Mouse (Mus musculus) macrophage (primary cell): ENCODE measurements around the gene Tle3. TPM values are rescaled to one million over a fixed set of nuclear protein-coding genes. Genes with fewer than 3 reads are reported as not detected.

Source experiments
- H3K27ac ChIP-seq: fragments of 350-480 bp; formaldehyde crosslinking; 2 replicates; pipeline ENCODE4 v1.9.0; 2021
- H3K36me3 ChIP-seq: fragments of 350-480 bp; formaldehyde crosslinking; 2 replicates; pipeline ENCODE4 v1.9.0; 2021; ENCODE audit errors: inconsistent target
- H3K4me3 ChIP-seq: fragments of 350-480 bp; formaldehyde crosslinking; 2 replicates; pipeline ENCODE4 v1.9.0; 2021; ENCODE audit errors: inconsistent target
- H3K79me2 ChIP-seq: fragments of 350-480 bp; formaldehyde crosslinking; 2 replicates; pipeline ENCODE4 v1.9.0; 2021; ENCODE audit errors: inconsistent target
- WGBS: methylation state at CpG from one replicate; pipeline ENCODE4 v1.1.7; 2026; ENCODE audit warnings: inconsistent platforms; ENCODE audit not compliant: missing documents; 5-methylcytosine and 5-hydroxymethylcytosine counted together
- polyA plus RNA-seq: library from polyadenylated mRNA; stranded (reverse); fragments of 250-400 nt; gene quantifications from 3 replicates; pipeline ENCODE4 v1.2.4, GENCODE M21; 2018; ENCODE audit warnings: inconsistent platforms

Tle3 gene
- polyA plus RNA-seq, 1 experiment from 2014 or later: 59.0 TPM

DNA sequence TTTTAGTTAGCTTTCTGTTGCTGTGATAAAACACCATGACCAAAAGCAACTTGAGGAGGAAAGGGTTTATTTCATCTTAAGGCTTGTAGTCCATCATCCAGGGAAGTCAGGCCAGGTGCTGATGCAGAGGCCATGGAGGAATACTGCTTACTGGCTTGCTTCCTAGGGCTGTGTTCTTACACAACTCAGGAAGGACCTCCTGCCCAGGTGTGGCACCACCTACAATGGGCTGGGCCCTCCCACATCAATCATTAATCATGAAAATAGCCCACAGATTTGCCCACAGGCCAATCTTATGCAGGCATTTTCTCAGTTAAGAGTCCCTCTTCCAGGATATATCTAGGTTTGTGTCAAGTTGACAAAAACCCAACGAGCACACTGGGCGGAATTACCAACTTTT is 31.8 kb upstream of the Tle3 start:
- Histone ChIP-seq H3K79me2 (no peaks in the 10 kb centered on the region), H3K27ac (no peak overlapping the region), H3K36me3 (no peaks in the 10 kb centered on the region), H3K4me3 (no peak overlapping the region)
- WGBS: 94% methylated on average over 2 of the region's 2 CpGs

DNA sequence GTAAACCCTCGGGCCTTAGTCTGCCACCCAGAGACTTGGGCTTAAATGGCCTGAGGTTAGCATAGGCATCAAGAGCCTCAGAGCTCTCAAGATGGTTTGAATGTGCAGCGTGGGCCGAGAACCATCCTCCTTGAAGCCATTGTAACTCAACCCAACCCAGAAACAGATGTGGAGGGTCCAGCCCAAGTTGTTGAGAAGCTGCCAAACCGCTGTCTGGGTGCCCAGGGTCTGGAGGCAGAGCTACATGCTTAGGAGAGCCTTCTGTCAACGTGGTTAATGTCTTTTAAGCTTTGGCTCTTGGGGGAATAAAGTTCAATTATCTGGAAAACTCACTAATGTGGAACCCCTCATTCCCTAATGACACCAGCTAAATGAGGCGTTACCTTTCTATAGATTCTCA is 29.9 kb upstream of the Tle3 start:
- H3K4me3 ChIP-seq: no peak overlapping the region
- no peaks in the 10 kb centered on the region for H3K36me3 ChIP-seq
- H3K27ac ChIP-seq: no peak overlapping the region
- WGBS: 84% methylated on average over 6 of the region's 6 CpGs
- H3K79me2 ChIP-seq: no peaks in the 10 kb centered on the region

DNA sequence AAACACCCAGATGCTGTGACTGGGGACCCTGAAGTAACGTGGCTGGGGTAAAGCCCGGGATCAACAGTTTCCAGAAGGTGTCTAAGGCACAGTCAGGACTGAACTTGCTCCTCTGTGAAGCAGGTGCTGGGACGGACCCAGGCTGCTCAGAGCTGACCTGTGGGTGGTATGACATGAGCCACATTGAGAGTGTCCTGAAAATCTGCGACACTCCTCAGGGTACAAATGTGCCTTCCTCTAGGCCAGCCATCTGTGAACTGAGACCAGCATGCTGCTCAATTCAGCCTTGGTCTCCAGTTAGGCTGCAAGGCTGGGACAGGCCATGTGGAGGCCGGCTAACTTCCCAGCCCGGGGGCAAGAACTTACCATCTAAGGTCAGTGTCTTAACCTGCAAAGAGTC is 27.5 kb upstream of the Tle3 start:
- Histone ChIP-seq H3K4me3 (no peak overlapping the region), H3K27ac (no peak overlapping the region), H3K79me2 (no peaks in the 10 kb centered on the region), H3K36me3 (no peaks in the 10 kb centered on the region)
- 89% methylated on average over 6 of the region's 6 CpGs for WGBS

DNA sequence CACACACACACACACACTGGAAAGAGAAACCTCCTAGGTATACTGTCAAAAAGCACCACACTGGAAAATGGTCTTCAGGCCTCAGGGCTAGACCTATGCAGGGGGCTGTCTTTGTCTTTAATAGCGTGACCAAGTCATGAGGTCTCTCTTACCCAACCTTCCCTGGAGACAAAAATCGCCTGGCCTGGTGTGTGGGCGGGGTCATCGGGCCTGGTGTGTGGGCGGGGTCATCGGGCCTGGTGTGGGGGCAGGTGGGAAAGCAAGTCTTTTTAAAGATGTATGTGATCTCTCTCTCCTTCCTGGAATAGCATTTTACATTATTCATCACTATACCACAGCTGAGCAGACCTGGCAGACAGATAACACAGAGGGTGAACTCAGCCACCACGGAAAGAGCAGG is 25.2 kb upstream of the Tle3 start:
- no peaks in the 10 kb centered on the region for H3K36me3 ChIP-seq
- 44% methylated on average over 7 of the region's 7 CpGs for WGBS
- no peak overlapping the region for H3K4me3 ChIP-seq
- no peaks in the 10 kb centered on the region for H3K79me2 ChIP-seq
- H3K27ac ChIP-seq: no peak overlapping the region

DNA sequence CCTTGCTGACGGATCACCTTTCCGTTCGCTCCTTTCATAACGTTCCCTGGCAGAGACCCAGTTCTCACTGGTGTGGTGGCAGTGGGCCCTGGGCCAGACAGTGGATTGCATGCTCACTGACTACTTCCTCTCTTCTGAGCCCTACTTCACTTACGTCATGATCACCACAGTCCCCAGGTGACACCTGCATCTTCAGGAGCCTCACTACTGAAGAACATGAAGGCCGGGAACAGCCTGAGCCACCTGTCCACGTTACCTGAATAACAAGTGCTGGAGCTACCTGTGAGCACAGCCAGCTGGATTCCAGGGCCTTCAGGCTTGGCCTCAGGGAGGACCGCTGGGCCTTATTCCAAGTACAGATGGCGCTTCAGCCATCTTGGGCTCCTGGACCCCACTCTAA is 24.1 kb upstream of the Tle3 start:
- no peak overlapping the region for H3K4me3 ChIP-seq
- no peaks in the 10 kb centered on the region for H3K36me3 ChIP-seq
- no peaks in the 10 kb centered on the region for H3K79me2 ChIP-seq
- WGBS: 56% methylated on average over 9 of the region's 9 CpGs
- no peak overlapping the region for H3K27ac ChIP-seq

DNA sequence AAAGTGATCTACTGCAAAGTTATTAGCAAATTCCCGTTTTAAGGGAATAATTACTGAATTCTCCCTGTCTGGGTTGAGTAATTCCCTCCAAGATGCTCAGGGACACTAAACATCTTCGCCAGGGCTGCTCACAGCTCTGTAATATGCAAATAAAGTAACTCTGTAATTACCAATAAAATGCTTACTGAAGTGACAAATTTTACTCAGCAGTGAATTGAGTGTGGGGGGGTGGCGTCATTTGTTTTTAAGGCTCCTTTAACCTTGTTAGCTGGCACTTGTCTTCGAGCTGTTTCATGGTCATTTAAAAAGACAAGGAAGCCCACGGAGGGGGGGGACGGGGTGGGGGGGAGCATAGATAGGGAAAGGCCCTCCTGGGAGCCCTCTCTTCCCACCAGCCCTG is 23.6 kb upstream of the Tle3 start:
- Histone ChIP-seq H3K4me3 (no peak overlapping the region), H3K36me3 (no peaks in the 10 kb centered on the region), H3K27ac (no peak overlapping the region), H3K79me2 (no peaks in the 10 kb centered on the region)
- WGBS: 87% methylated on average over 6 of the region's 6 CpGs

DNA sequence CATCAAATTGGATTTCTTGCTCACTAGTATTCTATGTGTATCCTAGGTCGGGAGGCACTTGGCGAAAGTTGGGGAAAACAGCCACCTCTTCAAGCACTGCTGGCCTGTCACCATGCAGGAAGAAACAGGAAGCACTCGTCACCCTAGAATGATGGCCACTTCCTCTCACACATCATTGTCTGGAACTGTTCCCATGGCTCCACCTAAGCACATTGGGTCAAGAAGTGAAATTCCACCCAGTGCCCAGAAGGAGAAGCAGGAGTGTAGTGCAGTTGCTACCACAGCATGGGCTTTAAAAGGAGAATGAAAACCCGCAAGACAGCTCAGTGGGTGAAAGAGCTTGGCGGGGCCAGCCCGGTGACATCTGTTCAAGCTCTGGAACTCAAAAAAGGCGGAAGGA is 22.5 kb upstream of the Tle3 start:
- no peak overlapping the region for H3K4me3 ChIP-seq
- no peaks in the 10 kb centered on the region for H3K36me3 ChIP-seq
- WGBS: 6% methylated on average over 5 of the region's 7 CpGs
- H3K79me2 ChIP-seq: no peaks in the 10 kb centered on the region
- no peak overlapping the region for H3K27ac ChIP-seq

DNA sequence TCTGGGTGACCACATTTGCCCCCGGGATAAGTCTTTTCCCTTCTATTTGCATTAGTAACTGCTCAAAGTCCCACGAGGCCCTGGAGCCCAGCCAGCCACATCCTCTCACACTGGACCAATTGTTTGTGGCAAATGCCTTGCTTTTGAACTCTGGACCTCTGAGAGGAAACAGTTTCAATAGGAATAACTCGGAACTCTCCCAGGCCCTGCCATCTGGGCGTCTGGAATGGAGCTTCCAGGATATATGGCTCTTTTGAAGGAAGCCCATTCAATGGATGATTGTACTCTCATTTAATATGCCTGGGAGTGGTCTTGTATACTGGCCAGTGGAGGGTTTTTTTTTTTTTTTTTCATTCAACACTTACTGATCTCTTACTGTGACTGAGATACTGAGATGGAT is 21.0 kb upstream of the Tle3 start:
- 78% methylated on average over 4 of the region's 4 CpGs for WGBS
- H3K36me3 ChIP-seq: no peaks in the 10 kb centered on the region
- no peaks in the 10 kb centered on the region for H3K79me2 ChIP-seq
- H3K4me3 ChIP-seq: no peak overlapping the region
- no peak overlapping the region for H3K27ac ChIP-seq

DNA sequence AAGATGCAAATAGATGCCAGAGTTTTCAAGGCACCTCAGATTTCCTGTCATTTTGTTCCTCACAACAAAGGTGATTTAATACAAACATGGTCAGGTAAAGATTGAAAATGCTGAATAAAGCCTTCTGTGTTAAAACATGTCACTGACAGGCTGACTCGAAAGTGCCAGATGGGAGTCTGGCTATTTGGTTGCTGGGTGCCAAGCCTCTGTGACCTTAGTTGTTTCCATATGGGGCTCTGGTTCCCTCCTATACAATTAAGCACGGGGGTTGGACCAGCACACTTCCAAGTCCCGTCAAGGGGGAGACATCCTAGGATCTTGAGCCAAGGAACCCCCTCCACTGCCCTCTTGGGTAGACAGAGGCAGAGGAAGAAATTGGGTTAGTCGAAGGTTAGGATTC is 13.2 kb upstream of the Tle3 start:
- H3K36me3 ChIP-seq: no peaks in the 10 kb centered on the region
- H3K79me2 ChIP-seq: no peaks in the 10 kb centered on the region
- WGBS: 92% methylated on average over 4 of the region's 4 CpGs

DNA sequence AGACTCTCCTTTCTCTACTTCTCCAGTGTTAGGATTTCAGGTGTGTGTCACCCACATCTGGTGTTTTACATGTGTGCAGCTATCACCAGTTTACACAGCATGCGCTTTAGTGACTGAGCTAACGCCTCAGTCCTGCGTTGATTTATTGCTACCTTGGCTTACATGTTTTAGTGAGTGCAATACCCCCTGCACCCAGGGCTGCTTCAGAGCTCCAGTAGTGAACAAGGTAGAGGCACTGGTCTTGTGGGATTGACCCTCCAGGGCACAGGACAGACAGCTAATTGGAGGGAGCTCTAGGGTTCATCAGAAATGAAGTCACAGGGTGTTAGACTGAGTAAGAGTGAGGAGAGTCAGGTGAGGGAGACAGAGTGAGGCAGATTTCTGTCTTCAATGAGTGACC is 12.4 kb upstream of the Tle3 start:
- H3K27ac ChIP-seq: no peak overlapping the region
- no peak overlapping the region for H3K4me3 ChIP-seq
- no peaks in the 10 kb centered on the region for H3K79me2 ChIP-seq
- no peaks in the 10 kb centered on the region for H3K36me3 ChIP-seq
- 100% methylated on average over 3 of the region's 3 CpGs for WGBS

More for the DNA sequence above, 13.2 kb upstream of the Tle3 start:
- Histone ChIP-seq H3K27ac (no peak overlapping the region), H3K4me3 (no peak overlapping the region)

DNA sequence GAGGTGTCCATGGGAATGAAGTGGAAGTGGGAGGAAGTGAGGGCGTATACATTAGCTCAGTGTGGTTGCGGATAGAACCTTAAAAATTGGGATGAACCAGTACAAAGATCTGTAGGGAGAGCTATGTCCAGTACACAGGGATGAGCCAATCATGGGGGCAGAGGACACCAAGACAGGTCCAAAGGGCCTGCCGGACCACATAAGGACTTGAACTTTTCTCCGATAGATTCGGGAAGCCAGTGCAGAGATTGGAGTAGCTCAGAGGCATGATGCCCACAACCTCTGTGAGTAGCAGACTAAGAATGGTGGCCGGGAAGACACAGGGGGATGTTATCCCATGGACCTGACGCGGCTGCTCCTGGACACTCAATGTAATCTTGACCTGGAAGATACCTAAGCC is 12.0 kb upstream of the Tle3 start:
- H3K4me3 ChIP-seq: no peak overlapping the region
- no peak overlapping the region for H3K27ac ChIP-seq
- H3K36me3 ChIP-seq: no peaks in the 10 kb centered on the region
- no peaks in the 10 kb centered on the region for H3K79me2 ChIP-seq
- 97% methylated on average over 8 of the region's 8 CpGs for WGBS

DNA sequence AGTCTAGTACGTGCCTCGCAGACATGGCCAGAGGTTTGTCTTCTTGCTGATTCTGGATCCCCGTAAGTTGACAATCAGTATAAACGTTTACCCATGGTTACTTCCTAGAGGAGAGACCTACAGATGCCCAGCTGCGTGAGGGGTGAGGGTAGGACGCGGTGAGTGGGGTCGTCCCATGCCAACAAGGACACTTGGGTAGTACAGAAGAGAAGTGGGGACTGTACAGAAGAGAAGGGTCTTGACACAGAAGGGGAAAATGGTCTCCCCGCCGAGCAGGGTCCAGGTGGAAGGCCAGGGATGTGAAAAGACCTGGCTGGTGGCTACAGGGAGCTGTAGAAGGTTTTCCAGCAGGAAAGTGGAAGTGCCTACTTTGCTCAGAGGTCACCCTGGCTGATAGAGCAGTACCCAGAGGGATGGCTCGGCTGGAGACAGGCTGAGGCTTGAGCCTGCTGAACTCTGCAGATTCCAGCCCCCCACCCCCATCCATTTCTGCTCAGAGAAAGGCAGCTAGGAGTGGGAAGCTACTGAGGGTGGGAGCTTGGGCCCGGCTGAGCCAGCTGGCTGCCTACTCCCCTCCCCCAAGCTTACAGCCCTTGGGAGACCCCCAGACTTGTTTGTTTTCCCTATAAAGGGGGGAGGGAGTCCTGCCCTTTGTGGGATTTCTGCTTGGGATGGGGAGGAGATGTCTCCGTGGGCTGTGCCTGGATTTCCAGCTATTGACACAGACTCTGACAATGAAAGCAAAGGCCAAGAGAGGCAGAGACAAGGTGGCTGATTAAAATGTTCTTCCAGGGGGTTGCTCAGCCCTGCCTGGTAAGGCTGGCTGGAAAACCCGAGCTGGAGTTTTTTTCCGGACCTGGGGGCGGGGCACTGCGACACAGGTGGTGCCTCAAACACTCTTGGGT is 11.2 kb upstream of the Tle3 start:
- Histone ChIP-seq H3K36me3 (no peaks in the 10 kb centered on the region), H3K27ac (no peak overlapping the region), H3K4me3 (no peak overlapping the region), H3K79me2 (no peaks in the 10 kb centered on the region)
- WGBS: 85% methylated on average over 16 of the region's 17 CpGs

DNA sequence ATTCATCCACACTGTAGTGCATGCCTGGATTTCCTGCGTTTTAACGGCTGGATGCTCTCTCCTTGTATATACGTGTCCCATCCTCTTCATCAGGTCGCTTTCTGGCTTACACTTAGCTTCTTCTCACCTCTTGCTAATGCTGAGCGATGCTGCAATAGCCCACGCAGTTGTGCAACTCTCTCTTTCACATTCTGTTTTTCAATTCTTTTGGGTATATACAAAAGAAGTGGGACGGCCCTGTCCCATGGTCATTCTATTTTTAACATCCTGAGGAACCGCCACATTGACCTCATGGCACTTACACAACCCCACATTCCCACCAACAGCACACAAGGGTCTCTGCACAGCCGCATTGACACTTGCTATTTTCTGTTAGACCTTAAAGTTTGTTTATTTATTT is 9.0 kb upstream of the Tle3 start:
- H3K79me2 ChIP-seq: no peaks in the 10 kb centered on the region
- 13% methylated on average over 9 of the region's 9 CpGs for WGBS
- H3K4me3 ChIP-seq: no peak overlapping the region
- H3K27ac ChIP-seq: no peak overlapping the region
- no peaks in the 10 kb centered on the region for H3K36me3 ChIP-seq

DNA sequence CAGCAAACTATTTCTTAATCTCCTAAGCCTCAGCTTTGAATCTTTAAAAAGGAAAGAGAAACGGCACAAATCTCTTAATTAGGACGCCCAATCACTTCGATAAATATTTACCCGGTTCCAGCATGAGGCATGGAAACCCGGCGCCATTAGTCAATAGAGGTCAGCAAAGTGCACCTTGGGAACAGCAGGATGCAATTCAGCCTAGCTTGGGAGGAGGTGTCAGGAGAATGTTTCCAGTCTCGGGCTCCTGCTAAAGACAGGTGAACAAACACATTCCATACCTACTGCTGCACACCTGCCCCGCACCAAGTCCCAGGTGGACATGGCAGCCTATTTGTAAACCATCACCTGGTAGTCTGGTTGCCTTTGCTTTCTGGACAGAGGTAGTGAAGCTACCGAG is 6.1 kb upstream of the Tle3 start:
- 77% methylated on average over 9 of the region's 9 CpGs for WGBS
- Histone ChIP-seq H3K36me3 (no peaks in the 10 kb centered on the region), H3K27ac (no peak overlapping the region)

DNA sequence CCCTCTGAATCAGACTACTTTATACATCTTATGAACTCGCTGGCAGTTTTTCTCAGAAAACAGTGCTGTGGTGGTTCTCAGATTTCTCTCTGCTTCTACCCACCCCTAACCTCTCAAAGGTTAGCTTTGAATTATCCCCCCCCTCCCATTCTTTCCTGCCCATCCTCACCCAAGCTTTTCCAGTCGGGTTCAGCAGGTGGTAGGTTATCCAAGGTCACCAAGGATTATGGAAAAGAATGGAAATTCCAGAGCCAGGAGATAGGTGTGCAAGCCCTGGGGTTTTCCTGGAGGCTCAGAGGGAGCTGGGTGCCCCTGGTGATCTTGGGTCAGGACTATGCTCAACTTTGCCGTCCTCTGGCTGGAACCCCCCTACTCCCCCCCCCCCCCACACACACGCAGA is 5.0 kb upstream of the Tle3 start:
- 83% methylated on average over 4 of the region's 4 CpGs for WGBS
- Histone ChIP-seq H3K36me3 (no peaks in the 10 kb centered on the region), H3K27ac (no peak overlapping the region), H3K4me3 (no peak overlapping the region), H3K79me2 (no peaks in the 10 kb centered on the region)

More for the DNA sequence above, 6.1 kb upstream of the Tle3 start:
- no peak overlapping the region for H3K4me3 ChIP-seq
- H3K79me2 ChIP-seq: no peaks in the 10 kb centered on the region
